Mouse (Mus musculus): Measurements from ENCODE around the gene Pdcd6. TPM values are rescaled to one million over a fixed set of nuclear protein-coding genes. Genes with fewer than 3 reads are reported as not detected.

The Pdcd6 gene
- 83.0 and 93.8 TPM in 2 replicates for polyA plus RNA-seq (2015; fragmentation: Nextera tagmentation; extraction: Ambion mirVana)

DNA sequence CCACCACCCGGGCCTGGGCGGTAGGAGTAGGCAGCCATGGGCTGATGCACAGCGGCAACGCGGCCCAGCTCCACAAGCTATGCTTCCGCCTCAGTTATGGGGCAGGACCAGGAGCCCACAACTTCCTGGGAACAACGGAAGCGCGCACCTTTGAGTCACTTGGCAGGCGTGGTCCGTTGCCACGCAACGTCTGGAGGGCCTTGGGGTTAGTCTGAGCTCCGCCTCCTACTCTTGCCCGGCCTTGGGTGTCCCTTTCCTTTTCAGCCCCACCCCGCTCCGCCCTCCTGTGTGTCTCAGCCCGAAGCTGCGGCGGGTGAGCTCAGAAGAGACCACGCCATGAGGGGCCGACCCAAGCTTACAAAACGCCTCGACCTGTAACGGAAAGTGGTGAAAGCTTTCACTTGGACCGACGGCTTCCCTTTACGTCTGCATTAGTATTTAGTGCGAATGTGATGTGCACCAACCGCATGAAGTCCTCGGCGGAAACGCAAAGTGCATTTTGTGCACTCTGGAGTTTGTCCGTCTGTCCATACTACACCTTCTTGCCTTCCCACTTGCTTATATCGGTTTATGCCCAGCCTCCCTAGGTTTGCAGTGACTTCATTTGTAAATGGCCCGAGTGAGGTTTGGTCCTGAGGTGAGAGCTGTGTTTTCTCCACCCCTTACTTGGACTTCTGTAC, at the start of gene Pdcd6:
TSS of gene Pdcd6 (minus strand) at position 411 of the 680 bp plus-strand sequence.
- Histone ChIP-seq H3K4me2 (peak within 1 kb of the TSS; percentile 89), H3K27me3 (no peaks in the 10 kb centered on the region), H3K4me1 (replicated peaks) (peaks cover 14% of the 10 kb centered on the region), H3K36me3 (peaks cover 36% of the 10 kb centered on the region), H3K9ac (peak within 1 kb of the TSS; percentile 92), H3K9me3 (replicated peaks) (no peaks in the 10 kb centered on the region), H3K27ac (peak within 1 kb of the TSS; percentile 85), H3K4me3 (peak within 1 kb of the TSS; percentile 97)
- WGBS, result under 1% methylated on average over 36 of the region's 36 CpGs
- ATAC-seq (replicated peaks; ENCODE audit: insufficient number of reproducible peaks, insufficient read depth, low FRiP score, low read depth), result peak; percentile 99

DNA sequence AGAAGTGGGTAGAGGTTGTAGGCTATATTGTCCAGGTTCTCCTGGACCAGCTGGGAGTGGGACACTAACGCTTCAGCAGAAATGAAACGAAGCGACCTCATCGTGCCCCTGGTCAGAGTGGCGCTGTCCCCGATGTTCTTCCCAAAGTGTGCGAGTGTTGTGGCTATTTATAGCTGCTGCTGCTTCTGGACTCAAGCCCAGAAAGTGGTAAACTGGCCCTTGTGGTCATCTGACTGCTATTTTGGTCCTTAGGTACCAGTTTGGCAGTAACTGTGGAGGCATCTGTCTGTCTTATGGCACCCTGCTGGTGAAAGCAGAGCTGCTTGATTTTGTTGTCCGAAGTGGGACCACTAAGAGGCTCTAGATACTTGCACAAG, 46.5 kb upstream of the Pdcd6 start, which contains the start of gene Lrrc14b:
TSS of gene Lrrc14b (minus strand) at position 147 of the 377 bp plus-strand sequence.
- 31% methylated on average over 8 of the region's 8 CpGs for WGBS
- no peaks in the 10 kb centered on the region for H3K9me3 ChIP-seq (replicated peaks)
- peak within 1 kb of the TSS; percentile 61 for H3K4me2 ChIP-seq
- peak within 1 kb of the TSS; percentile 47 for H3K4me3 ChIP-seq
- peaks cover 20% of the 10 kb centered on the region for H3K4me1 ChIP-seq (replicated peaks)
- no peaks in the 10 kb centered on the region for H3K27me3 ChIP-seq
- ATAC-seq (replicated peaks; ENCODE audit: insufficient number of reproducible peaks, insufficient read depth, low FRiP score, low read depth), result peak; percentile 86
- peaks cover 15% of the 10 kb centered on the region for H3K36me3 ChIP-seq
- peak within 1 kb of the TSS; percentile 62 for H3K9ac ChIP-seq
- peak within 1 kb of the TSS; percentile 93 for H3K27ac ChIP-seq

DNA sequence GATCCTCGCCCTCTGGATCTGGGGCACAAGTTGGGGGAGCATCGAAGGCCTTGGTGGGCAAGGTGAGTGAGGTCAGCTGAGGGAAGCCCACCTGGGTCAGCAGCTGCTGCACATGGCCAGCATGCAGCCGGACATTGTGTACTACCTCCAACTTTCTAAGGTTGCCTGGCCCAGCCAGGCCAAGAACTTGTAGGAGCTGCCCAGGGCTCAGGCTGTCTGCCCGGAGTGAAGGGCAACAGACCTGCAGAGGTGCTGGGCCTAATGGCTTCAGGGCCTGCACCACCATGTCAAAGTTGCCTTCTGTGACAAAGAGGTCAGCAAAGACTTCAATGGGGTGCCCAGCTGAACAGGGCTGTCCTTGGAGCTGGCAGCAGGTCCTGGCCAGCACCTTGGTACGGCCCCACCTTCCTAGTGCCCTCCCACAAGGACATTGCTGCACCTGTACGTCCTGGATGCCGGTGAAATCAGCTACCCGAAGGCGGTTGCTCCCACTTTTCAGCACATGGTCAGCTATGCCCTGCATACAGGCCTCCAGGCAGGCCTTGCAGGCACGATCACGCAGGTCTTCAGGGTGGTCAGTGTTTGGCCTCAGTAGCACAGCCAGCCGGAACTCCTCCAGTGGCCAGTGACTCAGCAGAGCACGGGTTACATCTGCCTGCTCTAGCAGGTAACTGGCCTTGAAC, 45.9 kb upstream of the Pdcd6 start:
- WGBS, result 64% methylated on average over 13 of the region's 13 CpGs
- H3K9me3 ChIP-seq (replicated peaks), result no peaks in the 10 kb centered on the region
- H3K36me3 ChIP-seq, result peaks cover 20% of the 10 kb centered on the region
- peak overlapping the region; percentile 61 for H3K4me2 ChIP-seq
- H3K4me1 ChIP-seq (replicated peaks), result peaks cover 20% of the 10 kb centered on the region
- no peaks in the 10 kb centered on the region for H3K27me3 ChIP-seq
- peak overlapping the region; percentile 47 for H3K4me3 ChIP-seq
- H3K9ac ChIP-seq, result peak overlapping the region; percentile 62
- peak overlapping the region; percentile 93 for H3K27ac ChIP-seq
- peak; percentile 24 for ATAC-seq (replicated peaks; ENCODE audit: insufficient number of reproducible peaks, insufficient read depth, low FRiP score, low read depth)

DNA sequence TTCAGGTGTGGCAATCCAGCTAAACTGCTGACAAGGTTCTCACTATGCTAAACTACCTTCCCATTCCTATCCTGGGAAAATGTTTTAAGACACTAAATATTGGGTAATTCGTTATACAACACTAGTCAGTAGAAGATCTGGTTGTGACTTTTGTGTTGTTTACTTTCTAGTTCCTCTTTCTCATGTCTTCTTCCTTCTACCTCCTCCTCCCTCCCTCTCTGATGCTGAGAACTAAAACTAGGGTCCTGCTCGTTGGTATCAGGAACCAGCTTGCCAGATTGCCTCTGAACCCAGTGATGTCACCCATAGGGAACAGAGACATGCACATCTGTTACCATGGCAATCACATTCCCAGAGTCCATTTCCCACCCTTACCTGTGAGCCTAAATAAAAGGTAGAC, 44.8 kb upstream of the Pdcd6 start:
- Histone ChIP-seq H3K27ac (no peak overlapping the region), H3K27me3 (no peaks in the 10 kb centered on the region), H3K4me1 (replicated peaks) (peaks cover 20% of the 10 kb centered on the region), H3K9ac (no peak overlapping the region), H3K4me3 (peak overlapping the region; percentile 47; the same call in 1 of the 2 replicates), H3K36me3 (peaks cover 29% of the 10 kb centered on the region), H3K9me3 (replicated peaks) (no peaks in the 10 kb centered on the region), H3K4me2 (peak overlapping the region; percentile 61)
- WGBS, result 67% methylated on average over 2 of the region's 2 CpGs
- ATAC-seq (replicated peaks; ENCODE audit: insufficient number of reproducible peaks, insufficient read depth, low FRiP score, low read depth), result no peak

DNA sequence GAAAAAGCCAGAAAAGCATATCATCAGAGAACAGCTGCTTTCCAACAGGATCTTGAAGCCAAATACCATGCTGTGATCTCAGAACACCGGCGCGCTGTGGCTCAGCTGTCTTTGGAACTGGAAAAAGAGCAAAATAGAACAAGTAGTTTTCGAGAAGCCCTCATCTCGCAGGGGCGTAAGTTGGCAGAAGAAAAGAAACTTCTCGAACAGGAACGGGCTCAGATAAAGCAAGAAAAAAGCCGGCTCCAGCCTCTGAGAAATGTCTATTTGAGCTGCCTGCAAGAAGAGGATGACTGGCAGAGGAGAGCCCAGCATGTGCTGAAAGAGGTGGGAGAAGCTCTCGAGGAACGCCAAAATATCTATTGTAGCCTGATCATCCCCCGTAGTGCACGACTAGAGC, 39.1 kb upstream of the Pdcd6 start:
- Histone ChIP-seq H3K27ac (no peak overlapping the region), H3K9me3 (replicated peaks) (no peaks in the 10 kb centered on the region), H3K27me3 (no peaks in the 10 kb centered on the region), H3K36me3 (peaks cover 52% of the 10 kb centered on the region), H3K9ac (no peak overlapping the region), H3K4me3 (no peak overlapping the region), H3K4me2 (no peak overlapping the region), H3K4me1 (replicated peaks) (no peaks in the 10 kb centered on the region)
- ATAC-seq (replicated peaks; ENCODE audit: insufficient number of reproducible peaks, insufficient read depth, low FRiP score, low read depth), result no peak
- 95% methylated on average over 13 of the region's 13 CpGs for WGBS

DNA sequence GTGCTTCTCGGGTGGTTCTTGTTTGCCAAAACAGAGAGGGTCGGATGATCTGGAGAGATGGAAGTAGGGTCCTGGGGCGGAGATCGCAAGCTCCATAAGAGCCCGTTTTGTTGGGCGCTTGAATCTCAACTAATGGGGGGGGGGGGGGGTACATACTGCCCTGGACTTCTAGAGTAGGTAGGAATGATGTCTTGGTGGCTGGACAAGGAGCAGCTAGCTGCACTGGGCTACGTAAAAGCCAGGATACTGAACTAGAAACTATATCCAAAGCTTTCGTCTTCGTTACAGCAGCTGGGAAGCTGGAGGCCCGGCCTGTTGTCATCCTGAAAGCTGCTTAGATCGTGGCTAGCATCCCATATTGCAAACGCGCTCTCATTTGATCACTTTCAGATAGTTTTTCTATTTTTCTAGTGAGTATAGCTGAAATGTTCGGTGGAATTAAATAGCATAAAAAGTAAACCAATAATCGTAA, 33.1 kb upstream of the Pdcd6 start:
- H3K27me3 ChIP-seq, result no peaks in the 10 kb centered on the region
- peak overlapping the region; percentile 67 for H3K4me3 ChIP-seq
- peak overlapping the region; percentile 84 for H3K9ac ChIP-seq
- peaks cover 20% of the 10 kb centered on the region for H3K4me1 ChIP-seq (replicated peaks)
- H3K9me3 ChIP-seq (replicated peaks), result no peaks in the 10 kb centered on the region
- peak overlapping the region; percentile 90 for H3K27ac ChIP-seq
- ATAC-seq (replicated peaks; ENCODE audit: insufficient number of reproducible peaks, insufficient read depth, low FRiP score, low read depth), result peak; percentile 16; the same call in 1 of the 2 replicates
- peak overlapping the region; percentile 59 for H3K4me2 ChIP-seq
- WGBS, result under 1% methylated on average over 15 of the region's 15 CpGs
- peaks cover 10% of the 10 kb centered on the region for H3K36me3 ChIP-seq

DNA sequence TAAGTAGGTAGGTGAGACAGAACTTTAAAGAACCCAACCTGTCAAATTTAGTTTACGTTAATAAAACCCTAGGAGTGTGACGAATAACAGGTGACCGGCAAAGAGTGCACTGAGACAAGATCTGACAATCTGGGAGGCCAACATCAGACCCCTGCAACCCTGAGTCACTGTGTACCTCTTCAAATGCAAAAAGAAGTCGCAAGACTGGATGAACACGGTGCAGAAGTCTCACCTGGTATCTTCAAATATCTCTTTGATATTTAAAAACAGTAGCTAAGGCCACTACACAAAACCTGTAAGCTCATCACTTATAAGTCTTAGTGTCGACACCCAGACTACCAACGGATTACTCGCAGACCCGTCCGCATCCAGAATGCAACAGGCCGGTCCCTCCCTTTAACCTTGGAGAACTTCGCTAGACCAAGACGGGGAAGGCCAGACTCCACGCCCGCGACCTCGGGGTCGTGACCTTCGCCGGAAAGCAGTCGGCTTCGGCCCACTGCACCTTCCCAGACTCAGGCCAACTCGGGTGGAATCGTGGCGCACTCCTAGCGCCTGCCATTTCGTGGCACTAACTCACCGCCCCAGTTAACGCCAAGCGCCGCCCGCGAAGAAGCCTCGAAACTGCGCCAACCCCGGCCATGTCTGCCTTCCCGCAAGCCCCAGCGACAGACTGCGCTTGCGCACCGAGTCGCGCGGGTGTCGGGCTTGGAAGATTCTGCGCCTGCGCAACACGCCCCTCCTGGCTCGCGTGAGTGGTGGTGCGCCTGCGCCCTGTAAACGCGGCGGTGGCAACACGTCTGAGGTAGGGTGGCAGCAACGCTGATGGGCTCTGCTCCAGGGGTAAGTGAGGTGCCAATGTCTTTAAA, 32.4 kb upstream of the Pdcd6 start, which contains the start of the genes Sdha and Ccdc127:
TSS of gene Sdha (minus strand) at position 715 of the 869 bp plus-strand sequence.
TSS of gene Ccdc127 (plus strand) at position 744 of the 869 bp plus-strand sequence.
- Histone ChIP-seq H3K4me1 (replicated peaks) (peaks cover 20% of the 10 kb centered on the region), H3K27ac (peak within 1 kb of the TSS; percentile 90), H3K36me3 (peaks cover 10% of the 10 kb centered on the region), H3K4me3 (peak within 1 kb of the TSS; percentile 67), H3K4me2 (peak within 1 kb of the TSS; percentile 59), H3K9me3 (replicated peaks) (no peaks in the 10 kb centered on the region), H3K27me3 (no peaks in the 10 kb centered on the region), H3K9ac (peak within 1 kb of the TSS; percentile 84)
- peak; percentile 98 for ATAC-seq (replicated peaks; ENCODE audit: insufficient number of reproducible peaks, insufficient read depth, low FRiP score, low read depth)
- 1% methylated on average over 57 of the region's 57 CpGs for WGBS

DNA sequence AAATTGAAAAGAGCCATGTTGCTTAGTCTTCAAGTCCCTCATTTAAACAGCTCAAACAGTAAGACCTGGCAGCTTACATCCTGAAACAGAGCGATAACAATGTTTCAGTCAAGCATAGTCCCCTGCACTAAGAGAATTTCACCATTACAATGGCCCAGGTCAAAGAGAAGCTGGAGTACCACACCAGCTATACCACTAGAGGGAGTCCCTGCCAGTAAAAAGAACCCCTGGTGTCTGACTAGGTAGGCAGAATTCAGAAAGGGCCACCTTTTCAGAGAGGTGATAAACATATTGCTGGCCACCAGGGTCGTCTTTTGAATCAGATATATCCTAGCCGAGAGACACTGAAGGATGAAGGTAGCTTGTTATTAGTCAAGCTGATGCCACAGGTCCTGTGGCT, 23.7 kb upstream of the Pdcd6 start:
- Histone ChIP-seq H3K4me1 (replicated peaks) (no peaks in the 10 kb centered on the region), H3K9me3 (replicated peaks) (no peaks in the 10 kb centered on the region), H3K4me3 (no peak overlapping the region), H3K36me3 (peaks cover 76% of the 10 kb centered on the region), H3K4me2 (no peak overlapping the region), H3K27me3 (no peaks in the 10 kb centered on the region), H3K9ac (no peak overlapping the region), H3K27ac (no peak overlapping the region)
- ATAC-seq (replicated peaks; ENCODE audit: insufficient number of reproducible peaks, insufficient read depth, low FRiP score, low read depth), result no peak
- WGBS, result 44% methylated on average over 3 of the region's 3 CpGs

DNA sequence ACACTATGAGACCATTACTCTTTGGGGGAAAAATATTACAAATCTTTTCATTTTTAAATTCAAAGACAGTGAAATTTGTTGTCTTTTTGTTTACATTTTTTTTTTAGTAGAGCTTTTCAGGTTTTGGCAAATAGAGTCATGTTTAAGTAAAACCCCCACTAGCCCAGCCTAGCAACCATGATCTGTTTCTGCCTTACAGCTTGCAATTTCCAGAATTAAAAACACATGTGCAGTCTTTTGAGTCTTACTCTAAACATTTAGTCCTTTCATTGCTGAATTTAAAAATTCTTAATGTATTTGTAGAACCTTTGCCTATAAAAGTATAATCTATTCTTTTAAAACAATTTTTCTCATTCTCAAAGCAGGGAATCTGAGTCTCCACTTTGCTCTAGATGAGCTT, 11.9 kb upstream of the Pdcd6 start:
- Histone ChIP-seq H3K36me3 (peaks cover 79% of the 10 kb centered on the region), H3K4me1 (replicated peaks) (no peaks in the 10 kb centered on the region), H3K4me3 (no peak overlapping the region), H3K9me3 (replicated peaks) (no peaks in the 10 kb centered on the region), H3K27ac (no peak overlapping the region), H3K27me3 (no peaks in the 10 kb centered on the region), H3K4me2 (no peak overlapping the region), H3K9ac (no peak overlapping the region)
- ATAC-seq (replicated peaks; ENCODE audit: insufficient number of reproducible peaks, insufficient read depth, low FRiP score, low read depth), result no peak

DNA sequence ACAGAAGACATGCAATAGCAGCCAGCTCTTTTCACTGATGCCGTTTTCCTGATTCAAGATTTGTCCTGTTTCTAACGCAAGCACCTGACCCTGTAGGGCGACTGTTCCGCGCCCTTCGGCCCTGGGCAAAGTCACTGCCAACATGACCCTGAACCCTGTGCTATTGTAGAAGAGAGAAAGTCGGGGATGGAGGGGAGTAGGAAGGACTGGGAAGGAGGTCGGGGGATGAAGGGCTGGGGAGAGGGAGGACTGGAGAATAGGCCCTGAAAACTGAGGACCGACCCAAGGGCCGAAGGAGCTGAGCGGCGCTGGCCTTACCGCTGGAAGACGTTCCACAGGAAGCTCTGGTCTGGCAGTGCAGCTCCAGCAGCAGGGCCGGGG, 601 bp downstream of the Pdcd6 start:
- H3K36me3 ChIP-seq, result peaks cover 31% of the 10 kb centered on the region
- H3K9me3 ChIP-seq (replicated peaks), result no peaks in the 10 kb centered on the region
- H3K27ac ChIP-seq, result peak overlapping the region; percentile 85
- no peaks in the 10 kb centered on the region for H3K27me3 ChIP-seq
- 1% methylated on average over 15 of the region's 15 CpGs for WGBS
- no peak; the same call in 1 of the 2 replicates for ATAC-seq (replicated peaks; ENCODE audit: insufficient number of reproducible peaks, insufficient read depth, low FRiP score, low read depth)
- peak overlapping the region; percentile 89 for H3K4me2 ChIP-seq
- peak overlapping the region; percentile 97 for H3K4me3 ChIP-seq
- H3K9ac ChIP-seq, result peak overlapping the region; percentile 92
- peaks cover 14% of the 10 kb centered on the region for H3K4me1 ChIP-seq (replicated peaks)

DNA sequence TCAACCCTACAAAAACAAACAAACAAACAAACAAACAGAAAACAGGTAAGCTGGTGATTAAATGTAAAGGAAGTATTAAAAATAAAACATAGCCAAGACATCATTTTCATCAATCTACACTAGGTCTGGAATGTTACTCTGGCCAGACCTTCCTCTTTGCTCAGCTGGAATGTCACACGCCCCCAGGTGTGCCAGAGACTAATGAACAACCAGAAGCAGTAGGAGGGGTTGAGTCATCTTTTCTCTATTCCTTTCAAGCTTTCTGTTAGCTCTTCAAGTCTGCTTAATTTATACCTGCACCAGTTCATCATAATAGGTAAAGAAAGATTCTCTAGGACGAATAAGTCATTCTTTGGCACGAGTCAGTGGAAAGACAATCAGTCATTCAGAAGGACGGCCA, 994 bp downstream of the Pdcd6 start:
- Histone ChIP-seq H3K27me3 (no peaks in the 10 kb centered on the region), H3K36me3 (peaks cover 31% of the 10 kb centered on the region), H3K4me1 (replicated peaks) (peaks cover 14% of the 10 kb centered on the region), H3K9ac (peak overlapping the region; percentile 92), H3K9me3 (replicated peaks) (no peaks in the 10 kb centered on the region), H3K27ac (peak overlapping the region; percentile 85), H3K4me3 (peak overlapping the region; percentile 97), H3K4me2 (peak overlapping the region; percentile 89)
- WGBS, result 25% methylated on average over 4 of the region's 4 CpGs
- ATAC-seq (replicated peaks; ENCODE audit: insufficient number of reproducible peaks, insufficient read depth, low FRiP score, low read depth), result no peak
